23 mouse cellular contexts compared by ENCODE assay signal in genomic region chr7:81063332-81063731, GRCm38 (mm10). TPM values are rescaled to one million over a fixed set of nuclear protein-coding genes. Genes with fewer than 3 reads are reported as not detected.
A peak's percentile ranks its signal among the peaks of the same experiment; 100 is the strongest.
DNase-seq lines count a peak whose midpoint lies in the region; ATAC-seq and TF ChIP-seq lines count a peak whose summit lies in the region.
"Had no signal": no experiment of that assay in that cellular context is flagged by ENCODE, and none has a peak within 500 bp of the region (broad histone marks: within the 10 kb centered on the region; RNA-seq: fewer than 3 reads in every experiment).

No protein-coding gene starts in this region.

- H3K27ac ChIP-seq in heart, embryonic 10.5 days: peak overlapping the region; percentile 17; the same call in 1 of the 2 replicates
- peak overlapping the region; percentile 51; the same call in 1 of the 2 replicates for H3K27ac ChIP-seq in layer of hippocampus, adult 2 months
- no peak overlapping the region for H3K27ac ChIP-seq in intestine, embryonic 15.5 days
- H3K27ac ChIP-seq: embryonic facial prominence, embryonic 13.5 days; forebrain, embryonic 12.5 days; hindbrain, embryonic 10.5 days; hindbrain, embryonic 14.5 days had no signal

- no peak for ATAC-seq in intestine, embryonic 15.5 days
- ATAC-seq: forebrain, embryonic 16.5 days; intestine, embryonic 16.5 days had no signal

- TF ChIP-seq CTCF in layer of hippocampus, adult 2 months (conservative IDR thresholded peaks at IDR 0.05): no peak

- 71% methylated on average over 9 of the region's 9 CpGs for WGBS in heart, embryonic 10.5 days
- 68% methylated on average over 9 of the region's 9 CpGs for WGBS in intestine, embryonic 15.5 days

- no peaks in the 10 kb centered on the region for H3K27me3 ChIP-seq in heart, embryonic 10.5 days (ENCODE audit: insufficient read depth, poor library complexity, severe bottlenecking)
- H3K27me3 ChIP-seq in intestine, embryonic 15.5 days (replicated peaks): no peaks in the 10 kb centered on the region
- H3K27me3 ChIP-seq: forebrain, embryonic 12.5 days had no signal

- H3K9me3 ChIP-seq in heart, embryonic 10.5 days: no peaks in the 10 kb centered on the region
- no peaks in the 10 kb centered on the region for H3K9me3 ChIP-seq in intestine, embryonic 15.5 days
- H3K9me3 ChIP-seq: embryonic facial prominence, embryonic 13.5 days; forebrain, embryonic 12.5 days had no signal

- H3K4me3 ChIP-seq in heart, embryonic 10.5 days: no peak overlapping the region
- no peak overlapping the region for H3K4me3 ChIP-seq in layer of hippocampus, adult 2 months
- no peak overlapping the region for H3K4me3 ChIP-seq in intestine, embryonic 15.5 days (replicated peaks)
- H3K4me3 ChIP-seq: embryonic facial prominence, embryonic 13.5 days; forebrain, embryonic 12.5 days; hindbrain, embryonic 10.5 days had no signal

- intact Hi-C loops in heart, postnatal 10 days (cut with DNase I): loop anchor here (5.0 kb wide), 1 partner anchor 206 kb away; no protein-coding TSS in a partner anchor

- DNase-seq in heart, embryonic 10.5 days (ENCODE audit: low spot score): no peak
- no peak for DNase-seq in heart, postnatal 10 days
- DNase-seq in layer of hippocampus, adult 2 months (ENCODE audit: low spot score in 2 of 2): no peak
- DNase-seq in layer of hippocampus, adult 8-10 months (ENCODE audit: low spot score in 2 of 2): no peak
- DNase-seq in ZHBTc4 (ENCODE audit: low read depth, low spot score): peak; percentile 96
- DNase-seq in right cerebral cortex, postnatal 10 days (ENCODE audit: low spot score in 2 of 2): no peak
- DNase-seq: adrenal gland, adult 2 months; adrenal gland, postnatal 25 days; cerebellum, adult 18-20 months; cerebellum, adult 9-11 months; cerebellum, postnatal 36 days; gastrocnemius, postnatal 14 days; heart, postnatal 14 days had no signal

- peaks cover 54% of the 10 kb centered on the region for H3K36me3 ChIP-seq in heart, embryonic 10.5 days
- no peaks in the 10 kb centered on the region for H3K36me3 ChIP-seq in intestine, embryonic 15.5 days
- H3K36me3 ChIP-seq: embryonic facial prominence, embryonic 13.5 days; forebrain, embryonic 12.5 days; hindbrain, embryonic 10.5 days had no signal

- H3K4me2 ChIP-seq in intestine, embryonic 15.5 days (replicated peaks): no peak overlapping the region
- H3K4me2 ChIP-seq: embryonic facial prominence, embryonic 13.5 days; forebrain, embryonic 12.5 days; heart, embryonic 11.5 days; hindbrain, embryonic 14.5 days had no signal

- no peak overlapping the region for H3K9ac ChIP-seq in intestine, embryonic 15.5 days
- H3K9ac ChIP-seq: embryonic facial prominence, embryonic 13.5 days; forebrain, embryonic 12.5 days; hindbrain, embryonic 14.5 days had no signal

- peaks cover 52% of the 10 kb centered on the region for H3K4me1 ChIP-seq in heart, embryonic 10.5 days
- H3K4me1 ChIP-seq in intestine, embryonic 15.5 days (replicated peaks): peaks cover 12% of the 10 kb centered on the region
- H3K4me1 ChIP-seq: forebrain, embryonic 12.5 days had no signal

RNA-seq across cellular contexts. Expression of gene Alpk3, which starts 5.9 kb away (rescaled TPM):
- 15.1 and 31.8 TPM in 2 replicates for polyA plus RNA-seq in heart, embryonic 10.5 days (2016; fragmentation: Nextera tagmentation; extraction: Ambion mirVana)
- 10 to 100 TPM; 85.0 to 90.5 TPM for total RNA-seq in heart, postnatal 10 days (2021)
- under 1 TPM; 0.64 to 0.67 TPM for total RNA-seq in layer of hippocampus, adult 2 months (2021)
- total RNA-seq in layer of hippocampus, adult 8-10 months (2022): under 1 TPM; 0.25 to 0.52 (median 0.36) TPM
- polyA plus RNA-seq in intestine, embryonic 15.5 days (2015; fragmentation: Nextera tagmentation; extraction: Ambion mirVana): 4.0 and 5.2 TPM in 2 replicates

RNA-seq across cellular contexts. Expression of gene Slc28a1, which starts 51.3 kb away (rescaled TPM):
- 0.09 and 0.17 TPM in 2 replicates for polyA plus RNA-seq in heart, embryonic 10.5 days (2016; fragmentation: Nextera tagmentation; extraction: Ambion mirVana)
- under 1 TPM; 0.20 to 0.53 TPM for total RNA-seq in heart, postnatal 10 days (2021)
- total RNA-seq in layer of hippocampus, adult 2 months (2021): not detected
- total RNA-seq in layer of hippocampus, adult 8-10 months (2022): not detected
- polyA plus RNA-seq in intestine, embryonic 15.5 days (2015; fragmentation: Nextera tagmentation; extraction: Ambion mirVana): 5.1 and 6.9 TPM in 2 replicates
- total RNA-seq: granulocyte monocyte progenitor cell, adult 5-6 weeks; MEL had no signal
- polyA plus RNA-seq: adrenal gland, adult 2 months; embryonic facial prominence, embryonic 13.5 days; forebrain, embryonic 12.5 days; forebrain, embryonic 16.5 days; hindbrain, embryonic 10.5 days; hindbrain, embryonic 14.5 days had no signal

Comparison
In these comparisons a context has a peak if more than half of its experiments do, and no peak if none do; other contexts are left out.
1. RNA of gene Alpk3, which starts 5.9 kb away (total RNA-seq): 85.0 to 90.5 TPM in heart, postnatal 10 days; 0.64 to 0.67 TPM in layer of hippocampus, adult 2 months and 0.25 to 0.52 TPM in layer of hippocampus, adult 8-10 months; every median in the first group is over 10 times any median in the second.